Mouse (Mus musculus) kidney, embryonic 15.5 days (tissue): ENCODE measurements at regions not wholly inside any gene's neighbourhood (a gene's known extent, or its start where the extent isn't known, plus 50 kb on each side); places are given as distances from the start of the nearest gene placed in this dataset.

Source experiments
- ATAC-seq: fragments of 200-750 bp; cut with Nextera tagmentation; replicated peaks from 2 replicates; pipeline ENCODE4 v1.8.0; 2017; ENCODE audit warnings: moderate TSS enrichment; ENCODE audit not compliant: low FRiP score
- H3K27ac ChIP-seq: fragments of 300-500 bp; sonication (generic); 2 replicates; pipeline ENCODE4 v1.5.1; 2015; ENCODE audit warnings: mild to moderate bottlenecking, inconsistent platforms
- H3K27me3 ChIP-seq: fragments of 300-500 bp; sonication (generic); 2 replicates; pipeline ENCODE4 v1.6.1; 2015; ENCODE audit warnings: inconsistent platforms
- H3K36me3 ChIP-seq: fragments of 300-500 bp; sonication (generic); 2 replicates; pipeline ENCODE4 v1.6.1; 2015; ENCODE audit warnings: inconsistent platforms
- H3K4me1 ChIP-seq: fragments of 300-500 bp; sonication (generic); 2 replicates; pipeline ENCODE4 v1.6.1; 2015; ENCODE audit warnings: inconsistent platforms
- H3K4me2 ChIP-seq: fragments of 300-500 bp; sonication (generic); 2 replicates; pipeline ENCODE4 v1.6.1; 2015; ENCODE audit warnings: moderate library complexity, mild to moderate bottlenecking, inconsistent platforms
- H3K4me3 ChIP-seq: fragments of 300-500 bp; sonication (generic); replicated peaks from 2 replicates; pipeline ENCODE4 v1.5.1; 2015; ENCODE audit warnings: mild to moderate bottlenecking, inconsistent platforms
- H3K9ac ChIP-seq: fragments of 300-500 bp; sonication (generic); 2 replicates; pipeline ENCODE4 v1.6.1; 2015; ENCODE audit warnings: mild to moderate bottlenecking, inconsistent platforms
- H3K9me3 ChIP-seq: fragments of 300-500 bp; sonication (generic); replicated peaks from 2 replicates; pipeline ENCODE4 v1.6.1; 2016; ENCODE audit warnings: inconsistent platforms
- WGBS: fragments of 180-500 bp; shearing (Covaris S2); methylation state at CpG from one replicate; pipeline ENCODE4 v1.1.7; 2015; ENCODE audit warnings: mixed read lengths; 5-methylcytosine and 5-hydroxymethylcytosine counted together

DNA sequence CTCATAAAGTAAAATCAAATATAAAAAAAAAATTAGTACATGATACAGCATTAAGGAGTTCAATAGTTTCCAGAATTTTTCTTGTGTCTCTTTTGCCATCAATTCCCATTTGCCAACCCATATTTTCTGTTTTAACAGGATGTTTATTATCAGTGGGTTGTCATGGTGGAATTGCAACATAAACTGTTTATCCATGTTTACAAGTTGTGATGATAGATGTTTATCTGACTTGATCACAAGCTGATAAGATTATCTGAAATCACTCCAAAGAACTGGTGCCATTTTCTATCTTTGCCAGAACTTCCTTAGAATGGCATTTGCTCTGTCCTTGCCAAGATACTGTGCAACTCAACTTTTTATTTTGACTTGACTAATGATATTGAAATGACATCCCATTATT lies 466.8 kb downstream of the Pcdh7 start:
- Histone ChIP-seq H3K27me3 (no peaks in the 10 kb centered on the region), H3K27ac (no peak overlapping the region), H3K36me3 (no peaks in the 10 kb centered on the region), H3K9me3 (no peaks in the 10 kb centered on the region), H3K9ac (no peak overlapping the region), H3K4me1 (no peaks in the 10 kb centered on the region), H3K4me2 (no peak overlapping the region), H3K4me3 (no peak overlapping the region)
- no peak for ATAC-seq

- Histone ChIP-seq H3K36me3 (no peaks in the 10 kb centered on the region), H3K9me3 (no peaks in the 10 kb centered on the region; the same call in 1 of the 2 replicates), H3K27me3 (no peaks in the 10 kb centered on the region), H3K4me3 (no peak overlapping the region), H3K27ac (no peak overlapping the region), H3K4me2 (no peak overlapping the region), H3K9ac (no peak overlapping the region), H3K4me1 (no peaks in the 10 kb centered on the region)
- ATAC-seq: peak; percentile 94
Measured at GRCm38 (mm10) chr5:58207527-58207926, 489.8 kb downstream of the Pcdh7 start.

GRCm38 (mm10) chr5:58227137-58227536 lies 509.4 kb downstream of the Pcdh7 start:
- H3K9me3 ChIP-seq: no peaks in the 10 kb centered on the region
- no peaks in the 10 kb centered on the region for H3K36me3 ChIP-seq
- H3K4me3 ChIP-seq: no peak overlapping the region
- H3K9ac ChIP-seq: no peak overlapping the region
- no peaks in the 10 kb centered on the region for H3K27me3 ChIP-seq
- ATAC-seq: no peak
- 84% methylated on average over 4 of the region's 4 CpGs for WGBS
- no peak overlapping the region for H3K4me2 ChIP-seq
- H3K27ac ChIP-seq: no peak overlapping the region
- no peaks in the 10 kb centered on the region for H3K4me1 ChIP-seq

DNA sequence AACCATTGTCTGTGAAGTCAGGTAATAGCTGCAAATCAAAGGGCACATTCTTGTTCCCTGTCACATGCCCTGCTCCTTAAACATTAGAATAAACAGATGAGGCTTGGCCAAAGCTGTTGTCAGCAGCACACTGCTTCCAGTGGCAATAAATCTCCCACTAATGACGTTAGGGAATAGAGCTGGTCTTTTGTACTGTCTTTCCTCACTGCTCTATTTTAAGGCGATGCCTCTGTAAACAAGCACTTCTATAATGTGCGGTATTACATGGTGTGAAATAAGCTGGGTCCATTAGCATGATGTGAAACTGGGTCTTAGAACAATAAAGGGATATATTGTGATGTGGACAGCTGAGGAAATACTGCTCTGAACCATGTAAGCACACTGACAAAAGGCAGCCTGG lies 511.0 kb downstream of the Pcdh7 start:
- Histone ChIP-seq H3K27ac (no peak overlapping the region), H3K27me3 (no peaks in the 10 kb centered on the region), H3K4me1 (no peaks in the 10 kb centered on the region), H3K4me3 (no peak overlapping the region), H3K4me2 (no peak overlapping the region), H3K9me3 (no peaks in the 10 kb centered on the region), H3K9ac (no peak overlapping the region), H3K36me3 (no peaks in the 10 kb centered on the region)
- 27% methylated on average over 3 of the region's 3 CpGs for WGBS
- ATAC-seq: no peak
